8 mouse cellular contexts compared by ENCODE assay signal in genomic region chr2:165493587-165494210, GRCm38 (mm10). TPM values are rescaled to one million over a fixed set of nuclear protein-coding genes. Genes with fewer than 3 reads are reported as not detected.
A peak's percentile ranks its signal among the peaks of the same experiment; 100 is the strongest.
DNase-seq lines count a peak whose midpoint lies in the region; ATAC-seq and TF ChIP-seq lines count a peak whose summit lies in the region.

No protein-coding gene starts in this region.

- peak overlapping the region; percentile 71 for H3K4me3 ChIP-seq in C2C12 (ENCODE audit: insufficient read depth, poor library complexity, severe bottlenecking)
- peak overlapping the region; percentile 82 for H3K4me3 ChIP-seq in hindbrain, embryonic 10.5 days
- peak overlapping the region; percentile 79 for H3K4me3 ChIP-seq in neural tube, embryonic 11.5 days (ENCODE audit: low read depth, low read length)

- intact Hi-C loops in left cerebral cortex, postnatal 4 days (cut with DNase I), result no loop called here

- H3K9ac ChIP-seq in neural tube, embryonic 11.5 days (ENCODE audit: low read length), result peak overlapping the region; percentile 86

- H3K79me3 ChIP-seq in C2C12 (ENCODE audit: low read depth), result peaks cover 8% of the 10 kb centered on the region

- peak overlapping the region; percentile 69 for H3K4me2 ChIP-seq in neural tube, embryonic 11.5 days (ENCODE audit: low read depth)

- peaks cover 35% of the 10 kb centered on the region for H3K4me1 ChIP-seq in hindbrain, embryonic 10.5 days (replicated peaks)
- H3K4me1 ChIP-seq in neural tube, embryonic 11.5 days (ENCODE audit: control insufficient read depth, insufficient read depth, low read length), result 0 out of 2 replicates have a peak, but pooled peaks cover 3% of the 10 kb centered on the region

- peak; percentile 67 for ATAC-seq in neural tube, embryonic 11.5 days (ENCODE audit: insufficient read depth, low FRiP score, low TSS enrichment)

- WGBS in hindbrain, embryonic 10.5 days, result 10% methylated on average over 17 of the region's 17 CpGs
- WGBS in neural tube, embryonic 11.5 days, result 18% methylated on average over 17 of the region's 17 CpGs

- H3K9me3 ChIP-seq in hindbrain, embryonic 10.5 days, result no peaks in the 10 kb centered on the region
- H3K9me3 ChIP-seq in neural tube, embryonic 11.5 days (ENCODE audit: control insufficient read depth, low read length), result no peaks in the 10 kb centered on the region

- H3K79me2 ChIP-seq in C2C12 (ENCODE audit: control insufficient read depth, insufficient read depth), result peaks cover 21% of the 10 kb centered on the region

- DNase-seq in cerebellum, adult 11 months, result peak; percentile 20
- no peak for DNase-seq in cerebellum, adult 8-10 months
- peak; percentile 42 for DNase-seq in embryo, embryonic 10 days (ENCODE audit: low spot score)
- peak; percentile 71 for DNase-seq in hindbrain, embryonic 10.5 days (ENCODE audit: low spot score)
- peak; percentile 35 for DNase-seq in left cerebral cortex, postnatal 4 days
- peak; percentile 64 for DNase-seq in neural tube, embryonic 11.5 days (ENCODE audit: low spot score)
- no peak for DNase-seq in gastrocnemius, postnatal 10 days

- no peaks in the 10 kb centered on the region for H3K27me3 ChIP-seq in C2C12 (ENCODE audit: control insufficient read depth, insufficient read depth, insufficient read length)
- H3K27me3 ChIP-seq in hindbrain, embryonic 10.5 days (ENCODE audit: insufficient read depth, poor library complexity, severe bottlenecking), result no peaks in the 10 kb centered on the region
- no peaks in the 10 kb centered on the region for H3K27me3 ChIP-seq in neural tube, embryonic 11.5 days (ENCODE audit: control insufficient read depth, insufficient read depth, low read length)

- TF ChIP-seq CTCF in C2C12 (IDR thresholded peaks at IDR 0.05; ENCODE audit: control insufficient read depth, insufficient read depth, insufficient read length), result no peak

- peak overlapping the region; percentile 70 for H3ac ChIP-seq in C2C12 (ENCODE audit: control insufficient read depth, insufficient read length, low read depth)

- H3K36me3 ChIP-seq in C2C12 (ENCODE audit: control insufficient read depth, insufficient read depth), result peaks cover 15% of the 10 kb centered on the region
- peaks cover 25% of the 10 kb centered on the region for H3K36me3 ChIP-seq in hindbrain, embryonic 10.5 days
- peaks cover 8% of the 10 kb centered on the region for H3K36me3 ChIP-seq in neural tube, embryonic 11.5 days (ENCODE audit: control insufficient read depth, insufficient read depth, low read length)

- H3K27ac ChIP-seq in hindbrain, embryonic 10.5 days, result peak overlapping the region; percentile 92
- peak overlapping the region; percentile 78 for H3K27ac ChIP-seq in neural tube, embryonic 11.5 days (ENCODE audit: low read depth, low read length)

TF ChIP-seq in C2C12, 6 proteins besides CTCF, POLR2A, EP300 and RAD21:
- no peak for TF ChIP-seq MYOD1 (IDR thresholded peaks at IDR 0.05; ENCODE audit: control insufficient read depth, insufficient read length, low read depth)
- TF ChIP-seq FOSL1 (IDR thresholded peaks at IDR 0.05; ENCODE audit: insufficient read depth, low read length, poor library complexity, severe bottlenecking), result no peak
- TF ChIP-seq CEBPB (IDR thresholded peaks at IDR 0.05; ENCODE audit: low read depth), result no peak
- no peak for TF ChIP-seq MAX (IDR thresholded peaks at IDR 0.05)
- no peak for TF ChIP-seq MYOG (IDR thresholded peaks at IDR 0.05; ENCODE audit: control insufficient read depth, extremely low read depth, insufficient read length)
- TF ChIP-seq USF1 (IDR thresholded peaks at IDR 0.05; ENCODE audit: low read depth), result no peak

RNA-seq across cellular contexts. Expression of gene Trp53rka, which starts 0.6 kb away (rescaled TPM):
- polyA plus RNA-seq in C2C12 (2012; fragmentation: generic; extraction: Trizol), result 21.8 TPM
- 56.9 and 59.5 TPM in 2 replicates for polyA plus RNA-seq in hindbrain, embryonic 10.5 days (2016; fragmentation: Nextera tagmentation; extraction: Ambion mirVana)
- 10 to 100 TPM; 22.4 to 24.6 TPM for total RNA-seq in left cerebral cortex, postnatal 4 days (2021)
- 48.4 and 52.9 TPM in 2 replicates for polyA plus RNA-seq in neural tube, embryonic 11.5 days (2014; fragmentation: Nextera tagmentation; extraction: Ambion mirVana)
- total RNA-seq in gastrocnemius, postnatal 10 days (2021), result 10 to 100 TPM in 1 of 2 experiments, 1 to 10 TPM in 1; 9.2 to 10.7 TPM

RNA-seq across cellular contexts. Expression of gene Slc2a10, which starts 9.9 kb away (rescaled TPM):
- polyA plus RNA-seq in C2C12 (2012; fragmentation: generic; extraction: Trizol), result 0.06 TPM
- polyA plus RNA-seq in hindbrain, embryonic 10.5 days (2016; fragmentation: Nextera tagmentation; extraction: Ambion mirVana), result 4.2 and 5.0 TPM in 2 replicates
- total RNA-seq in left cerebral cortex, postnatal 4 days (2021), result 1 to 10 TPM; 1.1 to 1.3 TPM
- 3.0 and 3.6 TPM in 2 replicates for polyA plus RNA-seq in neural tube, embryonic 11.5 days (2014; fragmentation: Nextera tagmentation; extraction: Ambion mirVana)
- total RNA-seq in gastrocnemius, postnatal 10 days (2021), result 1 to 10 TPM; 3.4 to 4.9 TPM

RNA-seq across cellular contexts. Expression of gene Slc13a3, which starts 20.7 kb away (rescaled TPM):
- not detected for polyA plus RNA-seq in C2C12 (2012; fragmentation: generic; extraction: Trizol)
- 0.84 and 1.1 TPM in 2 replicates for polyA plus RNA-seq in hindbrain, embryonic 10.5 days (2016; fragmentation: Nextera tagmentation; extraction: Ambion mirVana)
- 10 to 100 TPM; 13.0 to 14.2 TPM for total RNA-seq in left cerebral cortex, postnatal 4 days (2021)
- polyA plus RNA-seq in neural tube, embryonic 11.5 days (2014; fragmentation: Nextera tagmentation; extraction: Ambion mirVana), result 0.23 and 0.24 TPM in 2 replicates
- total RNA-seq in gastrocnemius, postnatal 10 days (2021), result under 1 TPM; 0.38 to 0.52 TPM

Comparison
In these comparisons a context has a peak if more than half of its experiments do, and no peak if none do; other contexts are left out.
1. DNase-seq: peak in cerebellum, adult 11 months (single experiment), embryo, embryonic 10 days (single experiment), hindbrain, embryonic 10.5 days (single experiment), left cerebral cortex, postnatal 4 days (single experiment) and neural tube, embryonic 11.5 days (single experiment); none in cerebellum, adult 8-10 months (single experiment) and gastrocnemius, postnatal 10 days (single experiment).
2. Peak in every context shown above with its lines, with median percentiles within 50 percentile points of each other: H3K4me3 ChIP-seq.